Mouse (Mus musculus): ENCODE results near the gene Gm17651.

- TF ChIP-seq POLR2A (IDR thresholded peaks at IDR 0.05; ENCODE audit: borderline replicate concordance, low read depth, low read length) (no peak), CTCF (IDR thresholded peaks at IDR 0.05; ENCODE audit: low read depth, low read length) (no peak)
These were observed 41.4 kb upstream of the Gm17651 start for GRCm38 (mm10) chr3:97715922-97716321.

Measured in bone marrow macrophage, adult 2 months (primary cell).